Mouse (Mus musculus): Measurements from ENCODE around the gene Cox10. TPM values are rescaled to one million over a fixed set of nuclear protein-coding genes. Genes with fewer than 3 reads are reported as not detected.

Cox10 gene
- polyA plus RNA-seq, 1 experiment from 2014 or later, result 29.6 TPM

DNA sequence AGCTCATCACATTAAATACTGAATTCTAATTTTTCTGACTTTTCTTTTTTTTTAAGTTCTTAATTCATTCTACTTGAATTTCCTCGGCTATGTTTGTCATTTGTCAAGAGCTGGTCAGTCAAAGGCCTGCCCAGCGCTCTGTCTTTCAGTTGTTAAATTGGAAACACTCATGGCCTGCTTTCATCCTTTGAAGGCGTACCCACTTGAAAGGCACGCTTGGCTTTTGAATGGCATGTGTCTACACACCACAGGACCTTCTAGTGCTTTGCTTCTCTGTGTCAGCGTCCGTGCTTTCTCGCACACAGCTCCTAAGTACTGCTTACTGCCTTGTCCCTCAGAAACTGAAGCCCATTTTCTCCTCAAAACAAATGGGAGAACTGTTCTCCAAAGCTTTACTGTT lies 38.0 kb downstream of the Cox10 start:
- 59% methylated on average over 7 of the region's 7 CpGs for WGBS
- H3K36me3 ChIP-seq, result peaks cover 14% of the 10 kb centered on the region
- H3K4me1 ChIP-seq, result peaks cover 20% of the 10 kb centered on the region
- H3K9me3 ChIP-seq (replicated peaks), result no peaks in the 10 kb centered on the region
- peaks cover 13% of the 10 kb centered on the region; the same call in 1 of the 2 replicates for H3K27me3 ChIP-seq (ENCODE audit: low read depth, poor library complexity, severe bottlenecking)
- no peak overlapping the region for H3K4me3 ChIP-seq
- H3K27ac ChIP-seq (replicated peaks), result no peak overlapping the region
- DNase-seq (ENCODE audit: low spot score), result no peak

DNA sequence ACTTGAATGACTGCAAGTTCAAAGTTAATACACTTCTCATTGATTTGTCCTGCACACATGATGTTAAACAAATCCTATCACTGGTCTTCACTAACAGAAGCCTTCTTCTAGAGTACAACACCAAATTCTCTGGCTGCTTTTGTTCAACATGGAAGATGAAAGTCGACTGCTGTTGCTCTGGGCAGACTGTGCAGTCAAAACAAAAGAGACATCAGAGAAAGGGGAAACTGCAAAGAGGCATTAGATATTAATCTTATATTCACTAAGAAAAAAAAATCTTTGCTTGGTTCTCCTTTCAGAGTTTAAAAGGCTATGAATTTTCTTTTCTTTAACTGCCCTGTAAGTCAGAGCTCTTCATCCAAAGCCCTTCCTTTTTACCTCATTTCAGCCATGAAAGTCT lies 39.7 kb downstream of the Cox10 start:
- H3K9me3 ChIP-seq (replicated peaks), result no peaks in the 10 kb centered on the region
- H3K4me1 ChIP-seq, result peaks cover 20% of the 10 kb centered on the region
- DNase-seq (ENCODE audit: low spot score), result no peak
- WGBS, result 52% methylated on average over 1 of the region's 1 CpGs
- peaks cover 8% of the 10 kb centered on the region; the same call in 1 of the 2 replicates for H3K27me3 ChIP-seq (ENCODE audit: low read depth, poor library complexity, severe bottlenecking)
- H3K4me3 ChIP-seq, result no peak overlapping the region
- no peak overlapping the region for H3K27ac ChIP-seq (replicated peaks)
- peaks cover 7% of the 10 kb centered on the region; the same call in 1 of the 2 replicates for H3K36me3 ChIP-seq

DNA sequence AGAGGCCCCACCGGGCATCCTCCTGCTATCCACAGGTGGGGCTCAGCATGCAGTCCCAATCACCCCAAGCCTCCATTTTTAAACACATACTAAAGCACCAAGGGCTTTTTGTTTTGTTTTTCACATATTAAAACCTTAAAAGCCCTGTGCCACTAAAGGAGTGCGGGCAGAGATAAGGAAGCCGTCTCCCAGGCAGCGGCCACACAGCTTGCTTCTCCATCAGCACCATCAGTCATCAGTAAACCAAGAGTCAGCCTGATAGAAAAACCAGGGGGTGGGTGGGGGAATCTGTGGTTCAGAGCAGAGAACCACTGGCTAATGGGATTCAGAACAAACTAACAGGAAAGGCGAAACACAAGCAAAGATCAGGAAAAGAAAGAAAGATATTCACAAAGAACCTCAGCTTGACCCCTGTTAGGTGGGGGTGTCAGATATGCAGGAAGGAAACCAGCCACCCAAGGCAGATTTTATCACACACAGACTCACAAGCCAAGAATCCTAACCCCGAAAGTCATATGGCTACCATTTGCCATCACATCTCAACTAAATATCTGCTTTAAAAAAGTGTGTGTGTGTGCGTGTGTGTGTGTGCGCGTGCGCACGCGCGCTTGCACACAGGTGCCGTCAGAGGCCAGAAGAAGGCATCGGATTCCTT lies 41.7 kb downstream of the Cox10 start:
- no peak for DNase-seq (ENCODE audit: low spot score)
- WGBS, result 74% methylated on average over 15 of the region's 15 CpGs
- H3K4me3 ChIP-seq, result no peak overlapping the region
- H3K9me3 ChIP-seq (replicated peaks), result no peaks in the 10 kb centered on the region
- H3K27me3 ChIP-seq (ENCODE audit: low read depth, poor library complexity, severe bottlenecking), result no peaks in the 10 kb centered on the region; the same call in 1 of the 2 replicates
- H3K36me3 ChIP-seq, result no peaks in the 10 kb centered on the region; the same call in 1 of the 2 replicates
- no peak overlapping the region for H3K27ac ChIP-seq (replicated peaks)
- H3K4me1 ChIP-seq, result peaks cover 20% of the 10 kb centered on the region

DNA sequence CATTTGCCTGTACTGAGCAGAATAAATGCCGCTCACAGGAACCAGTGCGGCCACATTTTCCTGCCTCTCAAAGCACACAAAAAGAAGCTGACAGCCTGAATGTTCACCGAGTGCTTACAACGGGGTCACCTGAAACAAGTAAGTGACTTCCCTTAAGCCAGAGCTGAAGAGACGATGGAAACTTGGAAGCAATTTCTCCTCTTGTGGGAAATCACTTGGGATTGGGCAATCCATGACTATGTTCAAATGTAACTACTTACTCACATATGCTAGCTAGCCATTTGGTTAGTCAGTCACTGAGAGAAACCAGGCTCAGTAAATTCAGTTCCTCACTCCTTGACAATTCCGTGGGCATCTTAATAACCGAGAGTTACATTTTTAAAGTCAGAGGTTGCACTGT lies 43.0 kb downstream of the Cox10 start:
- Histone ChIP-seq H3K27ac (replicated peaks) (no peak overlapping the region), H3K4me3 (no peak overlapping the region), H3K27me3 (ENCODE audit: low read depth, poor library complexity, severe bottlenecking) (no peaks in the 10 kb centered on the region; the same call in 1 of the 2 replicates), H3K9me3 (replicated peaks) (no peaks in the 10 kb centered on the region), H3K36me3 (no peaks in the 10 kb centered on the region), H3K4me1 (peaks cover 16% of the 10 kb centered on the region)
- no peak for DNase-seq (ENCODE audit: low spot score)
- 95% methylated on average over 7 of the region's 7 CpGs for WGBS

DNA sequence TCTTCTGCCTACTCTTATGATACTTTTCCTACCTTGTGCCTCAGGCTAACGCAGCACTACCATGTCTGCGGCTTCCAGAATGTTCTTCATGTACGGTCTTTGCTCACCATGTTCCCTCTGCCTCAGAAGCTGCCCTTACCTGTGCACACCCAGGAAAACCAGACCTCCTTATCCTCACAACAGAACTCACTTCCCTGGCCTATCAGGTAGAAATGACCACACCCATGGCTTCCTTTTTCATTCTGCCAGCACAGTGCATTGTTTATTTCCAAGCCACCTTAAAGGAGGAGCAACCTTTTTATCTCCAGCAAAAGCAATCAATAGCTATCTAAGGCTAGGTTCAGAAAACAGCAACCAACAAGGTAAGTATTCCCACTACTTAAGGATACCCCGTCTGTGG lies 43.6 kb downstream of the Cox10 start:
- 91% methylated on average over 4 of the region's 4 CpGs for WGBS

DNA sequence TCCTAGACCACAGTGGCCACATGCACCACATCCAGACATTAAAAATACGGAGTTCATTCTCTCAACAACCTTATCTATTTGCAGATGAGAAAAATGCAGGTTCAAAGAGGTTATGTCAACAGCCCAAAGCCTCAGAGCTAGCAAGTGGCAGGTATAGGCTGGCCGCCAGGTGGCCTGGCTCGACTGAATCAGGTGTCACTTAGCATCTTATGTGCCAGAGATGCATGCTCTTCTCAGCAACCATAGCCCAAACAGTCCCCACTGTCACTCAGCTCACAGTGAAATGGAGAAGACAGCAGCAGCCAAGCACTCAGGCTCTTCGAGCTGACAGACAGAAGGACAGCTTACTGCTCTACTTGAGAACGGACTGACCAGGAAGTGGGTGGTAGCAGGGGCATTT lies 44.6 kb downstream of the Cox10 start:
- no peak for DNase-seq (ENCODE audit: low spot score)
- WGBS, result 89% methylated on average over 5 of the region's 5 CpGs
- Histone ChIP-seq H3K4me1 (peaks cover 14% of the 10 kb centered on the region), H3K27me3 (ENCODE audit: low read depth, poor library complexity, severe bottlenecking) (no peaks in the 10 kb centered on the region; the same call in 1 of the 2 replicates), H3K4me3 (no peak overlapping the region), H3K9me3 (replicated peaks) (no peaks in the 10 kb centered on the region), H3K36me3 (no peaks in the 10 kb centered on the region), H3K27ac (replicated peaks) (no peak overlapping the region)

More for the DNA sequence above, 43.6 kb downstream of the Cox10 start:
- Histone ChIP-seq H3K9me3 (replicated peaks) (no peaks in the 10 kb centered on the region), H3K4me1 (peaks cover 16% of the 10 kb centered on the region), H3K4me3 (no peak overlapping the region), H3K27ac (replicated peaks) (no peak overlapping the region), H3K27me3 (ENCODE audit: low read depth, poor library complexity, severe bottlenecking) (no peaks in the 10 kb centered on the region; the same call in 1 of the 2 replicates), H3K36me3 (no peaks in the 10 kb centered on the region)
- no peak for DNase-seq (ENCODE audit: low spot score)

DNA sequence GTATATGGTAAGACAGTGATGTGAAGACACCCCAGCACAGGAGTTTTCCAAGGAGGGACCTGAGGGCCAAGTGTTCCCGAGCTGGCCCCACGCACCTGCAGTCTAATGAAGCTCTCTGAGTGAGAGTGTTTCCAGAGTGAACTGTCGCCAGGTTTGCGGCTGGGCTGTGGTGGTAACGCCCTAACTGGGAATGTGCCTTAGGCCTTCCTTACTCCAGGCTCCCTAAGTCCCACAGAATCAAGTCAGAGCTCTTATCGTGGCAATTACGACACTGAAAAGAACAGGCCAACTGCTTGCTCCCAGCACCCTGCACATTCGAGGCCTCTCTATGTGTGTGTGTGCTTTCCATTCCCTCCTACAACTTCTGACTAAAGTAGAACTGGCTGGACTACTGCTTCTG lies 51.8 kb downstream of the Cox10 start:
- Histone ChIP-seq H3K27ac (replicated peaks) (no peak overlapping the region), H3K4me3 (no peak overlapping the region), H3K36me3 (no peaks in the 10 kb centered on the region), H3K9me3 (replicated peaks) (no peaks in the 10 kb centered on the region), H3K4me1 (peaks cover 24% of the 10 kb centered on the region), H3K27me3 (ENCODE audit: low read depth, poor library complexity, severe bottlenecking) (no peaks in the 10 kb centered on the region)
- WGBS, result 86% methylated on average over 8 of the region's 8 CpGs
- DNase-seq (ENCODE audit: low spot score), result no peak

DNA sequence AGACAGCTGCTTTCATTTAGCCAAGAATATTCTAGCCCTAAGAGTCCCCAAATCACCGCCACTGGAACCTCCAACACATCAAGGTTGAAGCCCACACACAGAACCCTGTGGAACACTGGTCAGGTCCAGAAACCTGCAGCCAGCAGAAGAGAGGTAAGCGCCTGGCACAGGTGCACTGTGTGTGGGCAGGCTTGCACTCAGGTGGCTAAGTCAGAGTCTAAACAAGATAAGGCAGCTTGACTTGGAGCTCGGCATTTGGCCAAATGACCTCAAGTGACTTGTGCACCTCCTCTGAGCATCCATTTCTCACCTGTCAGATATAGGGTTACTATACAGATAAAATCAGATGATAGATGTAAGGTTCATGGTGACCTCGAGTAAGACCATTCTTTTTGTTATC lies 53.4 kb downstream of the Cox10 start:
- H3K27ac ChIP-seq (replicated peaks), result no peak overlapping the region
- H3K27me3 ChIP-seq (ENCODE audit: low read depth, poor library complexity, severe bottlenecking), result no peaks in the 10 kb centered on the region
- no peaks in the 10 kb centered on the region for H3K9me3 ChIP-seq (replicated peaks)
- no peak overlapping the region for H3K4me3 ChIP-seq
- H3K4me1 ChIP-seq, result peaks cover 32% of the 10 kb centered on the region
- H3K36me3 ChIP-seq, result no peaks in the 10 kb centered on the region
- 85% methylated on average over 4 of the region's 4 CpGs for WGBS
- DNase-seq (ENCODE audit: low spot score), result peak; percentile 7

DNA sequence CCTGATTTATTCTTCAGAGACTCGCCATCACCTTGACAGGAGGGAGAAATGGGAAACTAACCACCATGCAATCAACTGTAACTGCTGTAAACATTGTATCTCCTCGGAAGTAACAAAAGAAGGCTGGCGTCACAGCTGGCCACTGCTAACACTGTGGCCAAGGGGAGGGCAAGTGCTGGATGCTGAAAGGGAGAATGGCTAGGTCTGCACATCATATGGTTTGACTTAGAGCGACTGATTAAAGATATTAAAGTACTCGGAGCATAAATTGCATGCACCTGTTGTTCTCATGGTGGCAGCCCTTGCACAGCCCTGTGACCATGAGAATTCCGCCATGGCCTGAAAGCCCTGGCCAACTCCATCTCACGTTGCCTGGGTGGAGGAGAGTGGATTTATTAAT lies 54.7 kb downstream of the Cox10 start:
- DNase-seq (ENCODE audit: low spot score), result peak; percentile 10
- H3K27ac ChIP-seq (replicated peaks), result no peak overlapping the region

DNA sequence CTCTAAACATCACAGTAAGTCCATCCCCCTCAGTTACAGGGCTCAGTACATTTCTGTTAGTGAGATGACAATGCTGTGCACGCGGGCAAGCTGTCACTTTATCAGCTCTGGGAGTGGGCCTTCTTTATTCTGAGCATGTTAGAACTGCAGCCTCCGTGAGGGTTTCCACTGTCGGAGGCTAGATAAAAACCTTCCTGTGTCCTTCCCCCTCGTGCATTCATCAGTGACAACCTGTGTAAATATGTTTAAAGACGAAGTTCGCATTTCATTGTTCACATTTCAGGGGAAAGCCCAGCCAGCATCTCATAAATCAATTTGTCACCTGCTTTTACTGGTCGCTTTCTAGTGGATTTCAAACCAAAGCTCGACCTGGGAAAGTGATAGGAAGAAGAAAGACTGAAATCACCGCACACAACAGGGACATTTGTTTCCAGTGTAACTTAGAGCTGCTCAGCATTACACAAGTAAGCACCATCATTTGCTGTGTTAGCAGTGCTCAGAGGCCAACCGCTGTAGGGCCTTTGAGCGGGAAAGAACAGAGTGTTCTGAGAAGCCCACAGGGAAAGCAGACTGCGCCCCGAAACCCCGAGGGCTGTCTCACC lies 55.8 kb downstream of the Cox10 start:
- peak; percentile 10 for DNase-seq (ENCODE audit: low spot score)
- Histone ChIP-seq H3K27ac (replicated peaks) (peak overlapping the region; percentile 61), H3K36me3 (no peaks in the 10 kb centered on the region), H3K9me3 (replicated peaks) (no peaks in the 10 kb centered on the region), H3K4me1 (peaks cover 34% of the 10 kb centered on the region), H3K27me3 (ENCODE audit: low read depth, poor library complexity, severe bottlenecking) (no peaks in the 10 kb centered on the region), H3K4me3 (no peak overlapping the region)
- WGBS, result 69% methylated on average over 15 of the region's 15 CpGs

More for the DNA sequence above, 54.7 kb downstream of the Cox10 start:
- Histone ChIP-seq H3K36me3 (no peaks in the 10 kb centered on the region), H3K4me1 (peaks cover 32% of the 10 kb centered on the region), H3K4me3 (no peak overlapping the region), H3K9me3 (replicated peaks) (no peaks in the 10 kb centered on the region), H3K27me3 (ENCODE audit: low read depth, poor library complexity, severe bottlenecking) (no peaks in the 10 kb centered on the region)
- 80% methylated on average over 7 of the region's 7 CpGs for WGBS

DNA sequence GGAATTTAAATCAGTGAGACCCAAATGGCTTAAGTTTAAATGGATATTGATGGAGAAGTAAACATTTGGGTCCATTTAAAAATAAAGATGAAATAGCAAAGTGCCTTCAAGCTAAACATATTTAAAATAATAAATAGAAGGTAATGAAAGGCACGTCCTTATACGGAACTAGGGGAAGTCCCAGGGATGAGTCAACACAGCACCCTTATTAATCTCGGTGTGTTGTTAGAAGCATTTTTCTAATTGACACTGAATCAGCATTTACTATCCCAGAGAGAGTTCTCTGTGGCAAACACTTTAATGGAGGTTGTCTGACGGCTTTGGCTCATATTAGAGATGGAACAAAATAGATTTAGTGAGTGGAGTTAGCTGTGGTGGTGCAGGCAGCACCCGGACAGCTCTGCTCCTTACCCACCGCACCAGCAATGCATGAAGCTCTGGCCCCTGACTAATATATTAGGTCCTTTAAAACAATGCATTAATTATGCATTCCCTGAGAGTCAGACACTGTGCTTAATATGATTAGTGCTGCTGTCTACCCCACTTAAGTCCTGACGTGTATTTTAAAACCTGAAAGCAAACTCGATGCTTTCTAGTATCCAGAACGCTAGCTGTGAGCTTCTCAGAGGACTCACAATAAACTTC lies 56.7 kb downstream of the Cox10 start:
- H3K4me3 ChIP-seq, result no peak overlapping the region
- peaks cover 38% of the 10 kb centered on the region for H3K4me1 ChIP-seq
- no peak for DNase-seq (ENCODE audit: low spot score)
- no peaks in the 10 kb centered on the region for H3K9me3 ChIP-seq (replicated peaks)
- peak overlapping the region; percentile 61; the same call in 1 of the 2 replicates for H3K27ac ChIP-seq (replicated peaks)
- H3K36me3 ChIP-seq, result no peaks in the 10 kb centered on the region
- 59% methylated on average over 9 of the region's 9 CpGs for WGBS
- H3K27me3 ChIP-seq (ENCODE audit: low read depth, poor library complexity, severe bottlenecking), result no peaks in the 10 kb centered on the region

DNA sequence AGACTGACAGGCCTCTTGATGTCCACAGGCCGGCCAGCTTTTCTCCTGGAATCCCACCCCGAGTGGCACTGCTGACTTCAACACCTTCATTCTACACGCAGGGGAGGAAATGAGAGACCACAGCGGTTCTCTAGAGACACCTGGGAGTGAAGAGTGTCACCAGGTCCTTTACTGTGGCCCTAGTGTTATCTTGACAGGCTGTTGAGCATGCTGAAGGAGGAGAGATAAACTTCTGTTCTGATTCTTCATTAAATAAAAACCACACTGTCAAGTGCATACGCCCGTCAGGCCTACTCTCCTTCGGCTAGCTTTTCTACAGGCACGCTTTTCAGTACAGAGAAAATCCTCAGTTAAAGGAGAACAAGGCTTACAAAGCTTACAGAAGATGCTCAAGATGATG lies 60.0 kb downstream of the Cox10 start:
- DNase-seq (ENCODE audit: low spot score), result no peak
- no peak overlapping the region for H3K4me3 ChIP-seq
- no peaks in the 10 kb centered on the region for H3K36me3 ChIP-seq
- H3K4me1 ChIP-seq, result peaks cover 61% of the 10 kb centered on the region
- no peaks in the 10 kb centered on the region for H3K27me3 ChIP-seq (ENCODE audit: low read depth, poor library complexity, severe bottlenecking)
- 94% methylated on average over 8 of the region's 8 CpGs for WGBS
- no peaks in the 10 kb centered on the region for H3K9me3 ChIP-seq (replicated peaks)
- no peak overlapping the region for H3K27ac ChIP-seq (replicated peaks)

DNA sequence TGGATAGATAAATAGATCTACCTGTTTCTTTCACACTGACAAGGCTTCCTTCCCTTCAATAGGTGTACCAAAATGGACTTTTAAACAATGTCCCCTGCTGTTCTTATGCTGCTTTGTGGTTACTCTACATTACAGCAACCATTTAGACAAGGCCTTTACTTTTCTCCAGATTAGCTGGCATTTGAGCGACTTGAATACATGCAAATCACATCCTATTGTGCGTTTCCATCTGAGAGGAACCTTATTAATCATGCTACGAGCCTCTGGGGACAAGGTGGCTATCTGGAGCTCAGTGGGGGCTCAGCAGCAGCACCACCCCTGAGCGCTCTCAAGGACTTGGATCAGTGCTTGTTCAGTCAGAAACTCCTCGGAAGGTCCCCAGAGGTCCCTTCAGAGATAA lies 61.1 kb downstream of the Cox10 start:
- H3K4me3 ChIP-seq, result no peak overlapping the region
- 54% methylated on average over 5 of the region's 5 CpGs for WGBS
- H3K9me3 ChIP-seq (replicated peaks), result no peaks in the 10 kb centered on the region
- H3K36me3 ChIP-seq, result no peaks in the 10 kb centered on the region
- no peaks in the 10 kb centered on the region for H3K27me3 ChIP-seq (ENCODE audit: low read depth, poor library complexity, severe bottlenecking)
- DNase-seq (ENCODE audit: low spot score), result peak; percentile 8
- no peak overlapping the region; the same call in 1 of the 2 replicates for H3K27ac ChIP-seq (replicated peaks)
- peaks cover 55% of the 10 kb centered on the region for H3K4me1 ChIP-seq

Data from midbrain, embryonic 10.5 days (tissue).